ENCODE assay signal across 12 mouse cellular contexts in the genomic region with DNA sequence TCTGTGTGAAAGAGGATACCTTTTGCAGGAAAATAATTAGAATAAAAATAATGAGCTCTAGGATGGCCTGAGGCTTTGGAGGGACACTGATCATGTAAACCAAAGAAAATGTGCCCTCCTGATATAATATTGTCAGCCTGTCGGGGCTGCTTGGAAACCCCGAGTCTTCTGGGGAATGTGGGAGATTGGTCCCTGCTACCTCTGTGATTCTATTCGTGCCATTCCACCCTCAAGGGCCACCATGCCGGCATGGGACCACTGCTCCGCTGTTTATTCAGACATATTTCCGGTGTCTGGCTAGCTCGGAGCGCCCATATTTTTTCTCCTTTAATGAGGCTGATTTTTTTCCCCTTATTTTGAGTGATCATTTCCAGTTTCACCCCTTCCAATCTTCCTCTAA.
"Had no signal": no experiment of that assay in that cellular context is flagged by ENCODE, and none has a peak within 500 bp of the region (broad histone marks: within the 10 kb centered on the region; RNA-seq: fewer than 3 reads in every experiment).

No protein-coding gene starts in this region.

- DNase-seq: kidney, postnatal 14 days; left cerebral cortex, postnatal 4 days; lung, adult 2 months; lung, postnatal 4 days; right cerebral cortex, postnatal 14 days; thymus, postnatal 4 days had no signal

- H3K9me3 ChIP-seq: kidney, embryonic 15.5 days; liver, embryonic 15.5 days; midbrain, embryonic 12.5 days; neural tube, embryonic 13.5 days; stomach, embryonic 15.5 days had no signal

- H3K4me3 ChIP-seq: liver, embryonic 15.5 days; stomach, embryonic 15.5 days had no signal

- ATAC-seq: lung, postnatal 0 days had no signal

- H3K27ac ChIP-seq: kidney, embryonic 15.5 days; liver, embryonic 15.5 days; midbrain, embryonic 12.5 days; neural tube, embryonic 13.5 days; stomach, embryonic 15.5 days had no signal

- H3K27me3 ChIP-seq: kidney, embryonic 15.5 days; midbrain, embryonic 12.5 days; neural tube, embryonic 13.5 days; stomach, embryonic 15.5 days had no signal

- H3K36me3 ChIP-seq: kidney, embryonic 15.5 days; liver, embryonic 15.5 days; midbrain, embryonic 12.5 days; neural tube, embryonic 13.5 days; stomach, embryonic 15.5 days had no signal

- H3K9ac ChIP-seq: kidney, embryonic 15.5 days; liver, embryonic 15.5 days; midbrain, embryonic 12.5 days; neural tube, embryonic 13.5 days; stomach, embryonic 15.5 days had no signal

- H3K4me1 ChIP-seq: neural tube, embryonic 13.5 days had no signal
